Mouse (Mus musculus): ENCODE data around the gene Olfr1062.
"Not testable (repeated sequence)": the region's sequence is repeated elsewhere in the genome, so short reads cannot be mapped to it uniquely, and the experiment has no call there.

Olfr1062 gene

DNA sequence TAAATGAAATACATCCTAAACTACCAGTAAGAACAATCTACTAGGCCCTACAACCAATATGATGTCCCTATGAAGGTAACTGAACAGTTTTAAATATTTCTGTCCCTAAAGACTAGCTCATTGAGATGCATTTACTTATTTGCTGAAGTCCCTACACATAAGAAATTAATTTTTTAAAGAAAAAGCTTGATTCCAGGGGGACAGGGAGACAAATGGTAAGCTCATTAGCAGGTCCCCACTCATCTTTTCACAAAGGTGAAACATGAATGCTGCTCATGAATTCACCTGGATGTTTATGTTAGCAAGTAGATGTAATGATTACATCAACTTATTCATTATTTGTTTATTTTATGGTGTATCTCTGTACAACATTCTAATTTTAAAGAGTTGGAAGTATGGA, at the start of gene Olfr1062:
Gene Olfr1062, minus strand, starts transcription at position 101 of the 400 bp plus-strand sequence.
- DNase-seq (ENCODE audit: low read depth, low spot score): not testable (repeated sequence)

DNA sequence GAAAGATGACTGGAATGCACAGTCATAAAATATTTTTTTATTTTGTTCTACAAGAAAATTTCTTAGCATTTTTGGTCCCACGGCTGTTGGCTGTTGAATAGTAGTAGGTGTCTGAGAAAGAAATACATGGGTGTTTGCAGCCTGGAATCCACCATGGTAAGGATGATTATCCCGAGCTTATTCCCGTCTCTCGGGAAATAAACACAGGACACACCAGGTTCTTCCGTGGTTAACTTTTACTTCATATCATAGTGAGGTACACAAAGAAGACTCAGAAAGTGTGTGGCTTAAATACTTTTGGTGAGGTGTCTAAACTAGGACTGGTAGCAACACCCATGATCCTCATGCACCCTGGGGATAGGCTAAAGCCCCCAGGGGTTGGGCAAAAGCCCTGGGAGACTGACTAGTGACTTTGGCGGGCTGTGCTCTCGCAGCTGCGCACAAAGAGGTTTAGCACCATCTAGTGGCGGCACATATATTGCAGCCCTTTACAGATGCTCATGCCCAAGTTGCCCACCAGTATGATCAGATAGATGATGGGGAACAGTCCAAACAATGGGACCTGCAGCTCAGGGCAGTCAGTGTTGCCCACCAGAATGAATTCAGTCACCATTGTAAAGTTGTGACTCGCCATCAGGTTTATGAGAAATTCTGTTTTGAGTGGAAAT, 38.0 kb upstream of the Olfr1062 start:
- no peak for DNase-seq (ENCODE audit: low read depth, low spot score)

DNA sequence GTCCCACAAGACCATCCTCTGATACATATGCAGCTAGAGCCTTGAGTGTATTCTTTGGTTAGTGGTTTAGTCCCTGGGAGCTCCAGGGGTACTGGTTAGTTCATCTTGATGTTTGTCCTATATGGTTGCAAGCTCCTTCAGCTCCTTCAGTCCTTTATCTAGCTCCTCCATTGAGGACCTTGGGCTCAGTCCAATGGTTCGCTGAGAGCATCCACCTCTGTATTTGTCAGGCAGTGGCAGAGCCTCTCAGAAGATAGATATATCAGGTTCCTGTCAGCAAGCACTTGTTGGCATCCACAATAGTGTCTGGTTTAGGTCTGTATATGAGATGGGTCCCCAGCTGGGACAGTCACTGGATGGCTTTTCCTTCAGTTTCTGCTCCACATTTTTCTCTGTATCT, 33.9 kb upstream of the Olfr1062 start:
- no peak for DNase-seq (ENCODE audit: low read depth, low spot score)

DNA sequence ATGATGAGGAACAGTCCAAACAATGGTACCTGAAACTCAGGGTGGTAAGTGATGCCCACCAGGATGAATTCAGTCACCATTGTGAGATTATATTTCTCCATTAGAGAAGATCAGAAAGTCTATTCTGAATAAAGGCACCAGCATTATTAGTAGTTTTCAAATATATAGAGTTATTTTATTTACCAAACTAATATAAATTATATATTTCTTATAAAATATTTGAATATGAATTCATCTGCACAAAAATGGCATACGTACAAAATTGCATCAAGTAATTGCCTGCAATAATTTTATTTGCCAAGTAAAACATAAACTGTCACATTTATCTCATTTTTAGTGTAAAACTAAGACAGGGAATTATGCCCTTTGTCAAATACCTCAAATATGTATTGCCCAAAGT, 29.6 kb upstream of the Olfr1062 start, which contains the start of gene Olfr1066:
Gene Olfr1066, minus strand, starts transcription at position 101 of the 400 bp plus-strand sequence.
- DNase-seq (ENCODE audit: low read depth, low spot score): no peak

- DNase-seq (ENCODE audit: low read depth, low spot score): not testable (repeated sequence)
These were observed 23.9 kb upstream of the Olfr1062 start, which contains the start of gene Olfr1065 for GRCm38 (mm10) chr2:86450491-86450890. TSS of gene Olfr1065 (minus strand) at chr2:86450591.

- not testable (repeated sequence) for DNase-seq (ENCODE audit: low read depth, low spot score)
These were observed 15.6 kb upstream of the Olfr1062 start for GRCm38 (mm10) chr2:86442101-86442500.

- DNase-seq (ENCODE audit: low read depth, low spot score): not testable (repeated sequence)
These were observed 2.0 kb upstream of the Olfr1062 start for GRCm38 (mm10) chr2:86428511-86428910.

GRCm38 (mm10) chr2:86413950-86414349, 12.6 kb downstream of the Olfr1062 start, which contains the start of gene Olfr1061:
TSS of gene Olfr1061 (minus strand) at chr2:86414050.
- no peak for DNase-seq (ENCODE audit: low read depth, low spot score)

DNA sequence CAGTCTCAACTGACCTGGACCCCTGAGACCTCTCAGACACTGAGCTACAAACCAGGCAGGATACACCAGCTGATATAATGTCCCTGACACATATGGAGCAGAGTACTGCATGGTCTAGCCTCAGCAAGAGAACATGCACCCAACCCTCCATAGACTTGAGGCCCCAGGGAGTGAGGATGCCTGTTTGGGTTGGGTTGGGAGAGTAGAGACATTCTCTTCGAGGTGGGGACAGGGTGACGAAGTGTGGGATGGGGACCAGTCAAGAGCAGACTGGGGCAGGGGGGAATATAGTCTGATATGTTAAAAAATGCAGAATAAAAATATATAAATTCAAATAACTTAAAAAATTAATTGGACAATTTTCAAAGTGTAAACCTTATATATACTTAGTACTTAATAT, 31.4 kb downstream of the Olfr1062 start:
- DNase-seq (ENCODE audit: low read depth, low spot score): no peak

DNA sequence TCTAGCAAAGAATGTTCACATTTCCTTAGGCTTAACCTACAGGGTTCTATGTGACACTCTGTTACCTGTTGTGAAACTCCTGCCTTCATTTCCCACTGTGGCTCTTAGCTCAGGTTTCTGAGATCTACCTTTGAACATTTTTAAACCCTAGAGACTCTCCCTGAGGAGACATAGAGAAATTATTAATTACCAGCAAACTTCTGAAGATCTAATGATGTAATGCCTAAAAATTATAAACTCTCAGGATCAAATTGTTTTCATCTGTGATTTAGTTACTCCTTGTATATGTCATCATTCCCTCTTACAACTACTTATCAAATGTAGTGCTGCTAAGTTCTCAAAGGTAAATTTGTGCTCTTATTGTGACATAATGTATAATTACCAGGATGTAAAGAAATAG, 38.1 kb downstream of the Olfr1062 start, which contains the start of gene Olfr1058:
Gene Olfr1058, minus strand, starts transcription at position 101 of the 400 bp plus-strand sequence.
- not testable (repeated sequence) for DNase-seq (ENCODE audit: low read depth, low spot score)

- DNase-seq (ENCODE audit: low read depth, low spot score): no peak
These were observed 48.3 kb downstream of the Olfr1062 start, which contains the start of gene Olfr1057 for GRCm38 (mm10) chr2:86378293-86378692. TSS of gene Olfr1057 (minus strand) at chr2:86378393.

Measured in 3T3-L1 (cell line).